Comparison of ENCODE assay signal across 7 mouse cellular contexts in genomic region chr1:37719761-37720640, GRCm38 (mm10). TPM values are rescaled to one million over a fixed set of nuclear protein-coding genes. Genes with fewer than 3 reads are reported as not detected.
DNase-seq lines count a peak whose midpoint lies in the region; TF ChIP-seq lines count a peak whose summit lies in the region.

Gene 2010300C02Rik, minus strand, starts transcription at chr1:37720085.

- TF ChIP-seq POLR2A in small intestine, adult 2 months (IDR thresholded peaks at IDR 0.05; ENCODE audit: low read depth, low read length) = no peak

- H3K9me3 ChIP-seq in limb, embryonic 10.5 days (replicated peaks) = no peaks in the 10 kb centered on the region

- peak within 1 kb of the TSS; percentile 69 for H3K4me3 ChIP-seq in limb, embryonic 10.5 days
- H3K4me3 ChIP-seq in small intestine, adult 2 months (ENCODE audit: low read depth, low read length) = peak within 1 kb of the TSS; percentile 75

- H3K27me3 ChIP-seq in limb, embryonic 10.5 days (ENCODE audit: low read depth, poor library complexity, severe bottlenecking) = peaks cover 50% of the 10 kb centered on the region
- no peaks in the 10 kb centered on the region for H3K27me3 ChIP-seq in small intestine, adult 2 months (ENCODE audit: control insufficient read depth, insufficient read depth, low read length)

- no peaks in the 10 kb centered on the region for H3K36me3 ChIP-seq in limb, embryonic 10.5 days
- H3K36me3 ChIP-seq in small intestine, adult 2 months (ENCODE audit: control insufficient read depth, insufficient read depth, low read length) = no peaks in the 10 kb centered on the region

- H3K27ac ChIP-seq in limb, embryonic 10.5 days = peak within 1 kb of the TSS; percentile 75
- peak within 1 kb of the TSS; percentile 0; the same call in 1 of the 2 replicates for H3K27ac ChIP-seq in small intestine, adult 2 months (ENCODE audit: insufficient read depth, low read depth, low read length)

- TF ChIP-seq CTCF in small intestine, adult 2 months (IDR thresholded peaks at IDR 0.05; ENCODE audit: extremely low read depth, insufficient read length, insufficient replicate concordance, low read depth, low read length) = no peak; the same call in 1 of the 2 replicates

- WGBS in limb, embryonic 10.5 days = under 1% methylated on average over 68 of the region's 69 CpGs
- WGBS in small intestine, adult 2 months = 1% methylated on average over 68 of the region's 69 CpGs

- peak; percentile 69 for DNase-seq in adrenal gland, postnatal 25 days
- DNase-seq in cerebellum, postnatal 14 days = peak; percentile 84 to 90
- peak; percentile 75 to 85 for DNase-seq in frontal cortex, postnatal 36 days (ENCODE audit: low spot score in 2 of 2)
- peak; percentile 11 for DNase-seq in kidney, adult 11 months
- DNase-seq in limb, embryonic 10.5 days (ENCODE audit: low spot score) = peak; percentile 64
- peak; percentile 66 for DNase-seq in mesoderm, embryonic 11.5 days (ENCODE audit: low read depth, low spot score)

- H3K4me1 ChIP-seq in limb, embryonic 10.5 days = peaks cover 15% of the 10 kb centered on the region
- H3K4me1 ChIP-seq in small intestine, adult 2 months (ENCODE audit: control insufficient read depth, insufficient read depth, insufficient read length, low read length) = no peaks in the 10 kb centered on the region; the same call in 1 of the 2 replicates

RNA-seq across cellular contexts. Expression of gene 2010300C02Rik, which starts in this region (rescaled TPM):
- total RNA-seq in adrenal gland, postnatal 25 days (2021) = 2.6 and 2.7 TPM in 2 replicates
- 0.66 and 1.2 TPM in 2 replicates for polyA plus RNA-seq in limb, embryonic 10.5 days (2016; fragmentation: Nextera tagmentation; extraction: Ambion mirVana)
- 12.4 and 15.3 TPM in 2 replicates for polyA plus RNA-seq in small intestine, adult 2 months (2012; rRNA removed)

Comparison
In these comparisons a context has a peak if more than half of its experiments do, and no peak if none do; other contexts are left out.
1. Peak in every context shown above with its lines: DNase-seq, H3K4me3 ChIP-seq and H3K27ac ChIP-seq.
2. DNase-seq: peak in every context shown above with its lines; median percentile 87 in cerebellum, postnatal 14 days; 80 in frontal cortex, postnatal 36 days; 69 in adrenal gland, postnatal 25 days; 66 in mesoderm, embryonic 11.5 days; 64 in limb, embryonic 10.5 days; 11 in kidney, adult 11 months.